Mouse (Mus musculus): ENCODE data around the gene Ttll5.
A peak's percentile ranks its signal among the peaks of the same experiment; 100 is the strongest.

The Ttll5 gene

DNA sequence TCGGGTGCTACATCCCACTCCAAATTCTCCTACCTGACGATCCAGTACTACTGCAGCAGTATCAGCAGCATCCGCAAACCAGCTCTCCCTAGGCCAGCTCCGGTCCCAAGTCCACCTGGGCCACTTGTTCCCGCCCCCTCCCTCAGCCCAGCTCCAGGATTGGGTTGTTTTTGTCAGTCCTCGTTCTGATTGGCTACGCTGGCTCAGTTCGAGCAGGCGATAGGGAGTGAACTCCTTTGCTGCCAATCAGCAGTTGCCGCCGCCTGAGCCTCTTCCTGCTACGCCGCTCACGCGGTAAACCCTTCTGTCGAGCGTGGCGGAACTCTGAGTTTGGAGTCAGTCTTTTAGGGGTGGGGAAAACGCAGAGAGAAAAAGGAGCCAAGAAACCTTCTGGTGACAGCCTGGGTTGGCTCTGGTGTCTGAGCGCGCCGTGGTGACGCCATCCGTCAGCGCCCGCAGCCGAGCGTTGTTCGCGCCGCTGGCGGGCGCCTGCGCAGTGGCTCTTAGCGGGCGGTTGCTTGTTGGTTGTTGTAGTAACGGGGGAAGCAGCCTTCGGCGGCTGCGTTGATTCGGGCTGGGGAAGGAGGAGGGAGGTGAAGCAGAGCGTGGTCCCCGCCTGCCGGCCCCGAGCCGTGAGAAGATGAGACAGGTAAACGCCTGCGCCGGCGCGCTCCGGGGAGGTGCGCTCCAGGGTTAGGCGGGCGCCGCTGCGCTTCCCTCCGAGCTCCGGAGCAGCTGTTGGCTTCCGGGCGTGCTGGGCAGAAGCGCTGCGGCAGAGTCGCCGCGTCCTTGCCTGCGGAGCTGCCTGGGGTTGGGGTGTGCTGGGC lies at the start of gene Ttll5, which contains the start of gene Erg28:
Gene Ttll5 (plus strand): TSS at position 222 of the 827 bp plus-strand sequence.
Gene Erg28 (minus strand): TSS at position 113 of the 827 bp plus-strand sequence.
- DNase-seq (ENCODE audit: low read depth, low spot score): peak; percentile 90

DNA sequence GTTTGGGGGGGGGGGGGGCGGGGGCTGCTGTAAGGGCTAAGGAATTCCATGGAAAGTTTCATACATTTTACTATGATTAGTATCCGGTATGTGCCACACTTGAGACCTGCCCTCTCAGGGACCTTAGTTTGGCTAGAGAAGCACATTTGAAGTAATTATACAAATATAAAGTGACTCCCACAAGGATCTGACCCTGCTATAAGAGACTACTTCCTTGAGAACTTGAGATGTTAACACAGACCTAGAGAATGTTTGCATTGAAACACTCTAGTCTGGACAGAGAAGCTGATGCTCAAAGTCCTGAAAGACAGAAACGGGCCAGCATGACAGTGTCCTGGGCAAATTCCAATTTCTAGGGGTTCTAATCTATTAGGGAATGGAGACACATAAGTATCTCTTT lies 45.5 kb upstream of the Ttll5 start:
- DNase-seq (ENCODE audit: low read depth, low spot score): no peak

DNA sequence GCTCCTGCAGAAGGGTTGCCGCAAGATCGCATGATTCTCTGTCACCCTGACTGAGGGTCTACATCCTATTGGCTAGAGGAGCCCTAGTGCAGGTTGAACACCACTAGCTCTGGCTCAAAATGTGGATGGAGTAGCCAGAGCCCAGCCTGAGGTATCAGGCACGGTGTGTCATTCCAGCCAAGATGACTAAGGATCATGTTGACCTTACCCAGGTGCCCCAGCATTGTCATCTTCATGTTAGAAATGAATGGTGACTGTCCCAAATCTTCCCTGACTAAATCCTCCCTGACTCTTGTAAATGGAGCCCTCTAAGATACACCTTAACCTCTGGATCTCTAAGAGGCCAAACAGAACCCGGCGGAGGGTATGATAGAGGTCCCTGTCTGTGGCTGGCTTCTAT lies 44.8 kb upstream of the Ttll5 start:
- DNase-seq (ENCODE audit: low read depth, low spot score): no peak

DNA sequence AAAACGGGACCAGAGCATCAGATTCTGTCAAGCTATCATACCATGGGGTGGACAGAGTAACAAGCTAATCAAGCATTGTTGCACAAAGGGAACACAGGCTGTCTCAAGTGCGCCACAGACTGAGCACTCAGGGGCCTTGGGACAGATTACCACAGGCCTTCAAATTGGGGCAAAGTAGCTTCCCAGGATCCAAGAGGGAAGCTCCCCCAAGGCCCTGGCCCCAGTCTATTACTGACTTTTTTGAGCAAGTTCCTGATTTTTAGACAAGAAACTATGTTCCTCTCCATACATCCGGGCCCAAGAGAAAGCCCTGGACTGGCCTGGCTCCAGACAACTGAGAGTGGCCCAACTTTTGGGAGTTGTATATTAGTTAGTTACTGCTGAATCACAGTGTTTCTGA lies 42.9 kb upstream of the Ttll5 start:
- no peak for DNase-seq (ENCODE audit: low read depth, low spot score)

DNA sequence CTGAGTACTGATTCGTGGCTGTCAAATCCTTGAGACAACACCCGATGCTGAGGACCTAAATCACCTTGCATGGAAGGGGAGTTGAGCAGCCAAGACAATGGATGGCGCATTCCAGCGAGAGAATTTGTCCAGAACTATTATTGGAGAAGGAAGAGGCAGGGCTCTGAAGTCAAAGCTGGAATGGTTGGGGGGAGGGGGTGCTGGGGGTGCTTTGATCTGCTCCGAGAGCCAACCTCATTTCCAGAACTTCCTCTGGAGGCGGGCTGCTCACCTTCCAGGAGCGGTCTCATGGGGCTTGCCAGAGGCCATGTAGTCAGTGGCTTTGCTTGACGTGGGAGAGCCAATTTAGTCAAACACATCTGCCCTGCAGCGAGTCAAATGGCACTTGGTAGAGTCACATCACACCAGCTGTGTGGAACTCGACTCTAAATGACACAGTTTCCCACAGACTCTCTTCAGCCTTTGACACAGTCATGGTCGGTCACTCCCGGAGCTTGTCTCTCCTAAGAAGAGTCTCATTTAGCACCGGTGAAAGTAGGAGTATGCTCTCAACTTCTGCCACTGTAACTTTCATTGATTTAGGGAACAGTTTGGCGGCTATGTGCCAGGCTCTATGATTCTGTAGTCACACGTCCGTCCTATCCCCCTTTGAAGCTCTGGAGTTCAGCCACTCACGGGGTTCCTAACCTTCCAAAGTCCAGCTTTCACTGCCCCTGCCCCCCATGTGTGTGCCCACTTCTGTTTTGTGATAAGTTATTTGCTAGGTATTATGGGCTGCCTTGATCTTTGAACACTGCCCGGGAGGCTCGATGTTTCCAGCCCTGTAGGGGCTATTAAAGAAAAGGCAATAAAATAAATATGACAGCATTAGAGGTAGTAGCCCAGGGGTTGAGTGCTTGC lies 39.3 kb upstream of the Ttll5 start:
- peak; percentile 18 for DNase-seq (ENCODE audit: low read depth, low spot score)

DNA sequence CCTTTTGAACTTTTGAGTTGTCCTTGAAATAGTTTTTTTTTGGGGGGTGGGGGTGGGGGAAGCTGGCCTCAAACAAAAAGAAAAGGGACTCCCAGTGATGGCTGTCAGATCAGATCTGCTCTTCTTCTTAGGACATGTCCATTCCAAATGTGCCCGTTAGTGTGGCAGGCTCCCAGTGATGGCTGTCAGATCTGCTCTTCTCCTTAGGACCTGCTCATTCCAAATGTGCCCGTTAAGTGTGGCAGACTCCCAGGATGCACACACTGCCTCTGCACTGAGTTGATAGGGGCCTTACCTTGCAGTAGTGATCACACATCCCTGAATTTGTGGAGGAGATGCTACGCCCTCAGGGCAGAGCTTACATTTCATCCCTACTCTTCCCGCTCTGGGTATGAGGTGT lies 32.3 kb upstream of the Ttll5 start:
- DNase-seq (ENCODE audit: low read depth, low spot score): no peak

DNA sequence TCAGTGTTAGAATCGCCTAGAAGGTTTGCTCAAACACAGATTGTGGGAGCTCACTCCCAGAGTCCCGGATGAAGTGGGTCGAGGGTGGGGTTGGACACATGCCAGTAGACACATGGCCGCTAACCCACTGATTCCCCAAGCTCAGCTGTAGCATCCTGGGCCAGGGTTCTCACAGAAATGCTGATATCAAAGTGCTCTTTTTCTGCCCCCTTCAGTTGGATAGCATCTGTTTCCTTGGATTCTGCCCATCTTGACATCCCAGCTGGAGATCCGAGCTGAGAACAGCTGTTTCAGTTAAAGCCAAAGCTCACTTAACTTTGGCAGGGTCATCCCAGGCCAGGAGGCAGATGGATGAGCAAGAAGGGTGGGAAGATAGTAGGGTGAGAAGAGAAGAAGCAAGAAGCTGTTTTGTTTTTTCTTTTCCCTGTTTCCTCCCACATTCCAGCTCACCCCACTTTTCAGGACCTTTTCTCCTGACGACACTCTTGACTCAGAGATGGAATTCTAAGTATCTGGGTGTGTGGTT lies 31.6 kb upstream of the Ttll5 start:
- no peak for DNase-seq (ENCODE audit: low read depth, low spot score)

DNA sequence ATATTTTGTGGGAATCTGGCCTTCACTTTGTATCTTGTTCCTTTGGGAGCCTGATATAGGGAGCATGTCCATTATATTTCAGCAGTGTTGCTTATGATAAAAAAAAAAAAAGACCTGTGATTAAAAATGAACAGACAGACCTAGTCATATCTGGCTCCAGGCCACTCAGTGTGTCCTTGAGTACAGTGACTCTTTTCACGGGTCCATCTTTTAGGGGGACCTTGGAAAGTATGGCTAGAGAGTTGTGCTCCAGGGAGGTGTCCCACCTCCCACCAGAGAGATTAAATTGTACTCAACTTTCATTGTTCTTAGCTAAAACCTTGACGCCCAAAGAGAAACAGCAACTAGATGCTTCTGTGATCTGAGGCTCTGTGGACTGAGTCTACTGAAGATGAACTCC lies 30.4 kb upstream of the Ttll5 start:
- DNase-seq (ENCODE audit: low read depth, low spot score): no peak

DNA sequence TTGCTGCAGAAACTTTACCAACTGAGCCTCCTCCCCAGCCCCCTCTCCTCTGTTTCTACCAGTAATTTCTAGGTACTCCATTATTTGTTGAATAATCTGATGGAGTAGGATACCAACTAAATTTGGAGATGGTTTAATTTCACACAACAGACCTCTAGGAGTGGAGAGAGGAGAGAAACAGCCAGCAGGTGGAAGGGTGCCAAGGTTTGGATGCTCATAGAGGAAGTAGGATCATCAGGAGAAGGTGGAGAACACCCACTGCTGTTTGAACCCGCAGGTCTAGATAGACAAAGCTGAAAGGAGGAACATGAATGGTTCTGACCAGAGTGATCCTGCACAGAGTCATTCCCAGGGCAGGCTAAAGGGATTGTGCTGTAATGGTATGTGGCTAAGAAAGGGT lies 28.9 kb upstream of the Ttll5 start:
- DNase-seq (ENCODE audit: low read depth, low spot score): no peak

DNA sequence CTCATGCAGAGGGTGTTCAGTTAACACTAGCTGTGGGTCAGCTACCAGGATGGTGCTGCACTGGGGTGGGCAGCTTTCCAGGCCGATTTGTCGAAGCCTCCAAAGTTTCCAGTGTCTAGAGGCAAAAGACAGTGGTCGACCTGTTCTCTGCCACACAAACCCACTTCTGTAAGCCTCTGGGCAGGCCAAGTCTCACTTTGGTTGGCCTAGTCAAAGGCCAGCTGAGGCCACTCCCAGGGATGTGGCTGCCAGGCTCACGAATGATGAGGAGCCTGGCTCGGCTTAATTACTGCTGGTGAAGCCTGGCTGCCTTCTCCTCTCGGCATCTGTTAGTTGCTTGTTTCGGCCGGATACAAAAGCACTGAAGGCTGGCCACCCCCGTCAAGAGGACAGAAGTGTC lies 24.4 kb upstream of the Ttll5 start:
- no peak for DNase-seq (ENCODE audit: low read depth, low spot score)

DNA sequence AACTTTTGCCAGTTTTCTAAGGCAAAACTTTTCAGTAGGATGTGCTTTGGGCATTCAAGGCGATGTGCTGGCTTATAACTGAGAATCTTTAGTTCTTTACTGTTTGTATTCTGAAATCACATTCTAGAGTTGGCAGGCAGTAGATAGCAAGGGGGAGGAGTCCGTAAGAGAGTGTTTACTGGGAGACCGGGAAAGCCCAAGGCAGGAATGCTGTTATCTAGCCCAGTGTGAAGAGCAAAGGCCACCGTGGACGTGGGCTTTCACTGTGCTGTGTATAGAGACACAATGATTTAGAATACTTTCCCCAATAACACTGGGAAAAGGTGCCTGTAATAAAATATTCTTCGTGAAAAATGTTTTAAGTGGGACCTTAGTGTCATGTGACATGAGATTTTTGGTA lies 14.7 kb upstream of the Ttll5 start:
- DNase-seq (ENCODE audit: low read depth, low spot score): no peak

DNA sequence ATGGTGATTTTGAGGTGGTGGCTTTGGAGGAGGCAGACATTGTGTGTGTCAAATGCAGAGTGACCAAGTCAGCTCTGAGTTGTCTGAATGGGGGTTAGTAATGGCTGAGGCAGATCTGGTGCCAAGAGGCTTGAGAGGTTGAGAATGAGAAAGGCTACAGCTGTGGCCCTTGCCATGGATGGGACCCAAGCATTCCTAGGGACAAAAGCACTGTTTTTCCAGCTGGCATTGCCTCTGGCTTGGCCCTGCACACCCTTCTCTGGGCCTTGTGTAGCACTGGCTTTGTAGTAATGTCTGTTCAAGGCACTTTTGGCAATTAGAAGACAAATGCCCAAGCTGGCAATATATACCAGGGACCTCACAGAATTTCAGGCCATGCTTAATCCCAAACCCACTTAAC lies 13.5 kb upstream of the Ttll5 start:
- no peak for DNase-seq (ENCODE audit: low read depth, low spot score)

DNA sequence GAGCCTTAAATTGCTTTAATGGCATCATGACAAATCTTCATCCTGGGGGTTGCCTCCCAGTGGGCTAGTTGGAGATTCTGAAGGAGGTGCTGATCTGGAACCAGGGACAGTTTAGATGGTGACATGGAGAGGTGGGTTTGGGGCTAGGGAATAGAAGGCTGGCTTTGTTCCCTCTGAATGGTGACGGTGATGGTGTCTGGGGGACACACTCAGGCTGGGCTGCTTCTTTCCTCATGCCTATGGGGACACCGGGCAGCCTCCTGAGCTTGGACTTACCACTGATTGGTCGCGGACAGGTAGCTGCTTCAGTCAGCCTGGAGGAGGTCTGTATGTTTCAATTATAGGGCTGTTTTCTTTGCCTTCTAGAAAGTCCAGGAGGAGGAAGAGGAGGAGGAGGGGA lies 12.8 kb upstream of the Ttll5 start:
- DNase-seq (ENCODE audit: low read depth, low spot score): no peak

DNA sequence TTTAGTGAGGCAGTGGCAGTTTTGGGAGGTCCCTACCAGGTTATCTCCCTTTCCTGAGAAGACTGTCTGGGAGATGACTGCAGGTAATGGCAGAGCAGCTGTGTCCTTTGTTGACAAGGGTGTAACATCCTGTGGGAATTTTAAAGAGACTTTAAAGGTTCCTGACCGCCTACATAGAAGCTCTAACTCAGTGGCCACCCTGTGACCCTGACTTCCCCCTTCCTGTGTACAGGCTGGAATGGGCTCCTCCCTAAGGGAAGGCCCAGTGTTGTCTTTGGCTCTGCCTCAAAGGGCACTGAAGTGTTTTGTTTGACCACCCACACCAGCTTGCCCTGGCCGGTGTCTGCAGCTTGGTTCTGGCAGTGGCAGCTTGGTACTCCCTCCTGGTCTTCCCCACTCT lies 10.9 kb upstream of the Ttll5 start:
- DNase-seq (ENCODE audit: low read depth, low spot score): no peak

DNA sequence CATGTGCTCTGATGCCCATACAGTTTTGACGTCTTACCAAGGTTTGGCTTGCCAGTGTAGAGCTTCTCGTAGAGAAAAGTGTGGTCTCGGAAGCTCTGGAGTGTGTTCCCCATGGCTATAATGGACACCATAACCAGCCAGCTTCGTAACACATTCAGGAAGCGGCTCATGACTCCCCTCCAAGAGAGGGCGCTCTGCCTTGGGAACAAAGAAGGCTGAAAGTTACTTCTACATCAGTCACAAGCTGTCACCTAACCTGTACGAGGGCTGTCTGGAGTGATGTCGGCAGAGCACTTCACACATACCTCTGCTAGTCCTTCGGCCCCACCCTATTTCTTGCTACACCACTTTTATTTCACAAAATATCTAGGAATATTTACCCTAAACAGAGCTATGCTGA lies 2.4 kb upstream of the Ttll5 start:
- no peak for DNase-seq (ENCODE audit: low read depth, low spot score)

DNA sequence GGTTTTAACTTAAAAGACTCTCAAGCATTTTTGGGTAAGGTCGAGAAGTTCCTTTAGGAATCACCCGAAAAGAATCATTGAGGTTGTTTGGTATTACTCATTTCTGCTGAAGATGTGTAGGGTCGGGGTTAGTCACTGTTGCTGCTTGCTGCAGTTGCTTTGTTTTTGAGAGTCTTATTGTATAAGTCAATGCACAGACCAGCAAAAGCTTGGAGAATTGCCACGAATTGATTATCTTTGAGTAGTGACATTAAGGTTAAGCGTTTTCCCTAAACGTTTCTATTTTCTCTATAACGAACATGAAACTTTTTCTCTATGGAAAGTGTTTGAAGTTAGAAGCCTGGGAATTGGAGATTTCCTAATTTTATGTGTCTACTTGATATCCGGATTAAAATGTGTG lies 902 bp downstream of the Ttll5 start:
- DNase-seq (ENCODE audit: low read depth, low spot score): no peak

DNA sequence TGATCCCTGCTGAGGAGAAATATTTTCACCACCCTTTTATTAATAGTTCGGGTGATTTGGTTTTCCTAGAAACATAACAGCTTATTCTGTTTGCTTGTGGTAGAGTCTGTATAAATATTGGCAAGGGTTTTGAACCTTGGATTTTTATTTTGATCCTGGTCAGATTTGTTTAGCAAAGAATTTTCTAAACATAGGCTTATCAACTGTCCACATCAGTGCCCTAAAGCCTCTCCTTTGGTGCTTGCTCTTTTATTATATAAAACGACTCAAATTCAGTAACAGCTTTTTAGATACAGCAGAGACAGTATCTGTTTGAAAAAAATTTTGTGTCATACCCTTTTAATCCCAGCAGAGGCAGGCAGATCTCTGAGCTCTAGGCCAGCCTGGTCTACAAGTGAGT lies 1.4 kb downstream of the Ttll5 start:
- no peak for DNase-seq (ENCODE audit: low read depth, low spot score)

DNA sequence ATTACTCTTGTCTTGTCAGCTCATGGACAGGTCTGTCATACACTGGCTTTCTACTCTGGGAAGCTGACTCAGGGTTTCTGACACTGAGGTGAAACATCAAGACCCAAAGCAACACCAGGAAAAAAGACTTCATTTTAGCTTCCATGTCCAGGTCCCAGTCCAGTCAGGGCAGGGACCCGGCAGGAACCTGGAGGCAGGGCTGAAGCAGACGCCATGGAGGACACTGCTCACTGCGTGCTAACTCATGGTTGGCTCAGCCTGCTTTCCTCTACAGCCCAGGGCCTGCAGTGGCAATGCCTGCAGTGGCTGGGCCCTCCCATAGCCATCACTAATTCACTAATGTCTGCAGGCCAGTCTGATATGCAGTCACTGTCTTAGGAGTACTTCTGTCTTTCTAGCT lies 4.4 kb downstream of the Ttll5 start:
- DNase-seq (ENCODE audit: low read depth, low spot score): no peak

DNA sequence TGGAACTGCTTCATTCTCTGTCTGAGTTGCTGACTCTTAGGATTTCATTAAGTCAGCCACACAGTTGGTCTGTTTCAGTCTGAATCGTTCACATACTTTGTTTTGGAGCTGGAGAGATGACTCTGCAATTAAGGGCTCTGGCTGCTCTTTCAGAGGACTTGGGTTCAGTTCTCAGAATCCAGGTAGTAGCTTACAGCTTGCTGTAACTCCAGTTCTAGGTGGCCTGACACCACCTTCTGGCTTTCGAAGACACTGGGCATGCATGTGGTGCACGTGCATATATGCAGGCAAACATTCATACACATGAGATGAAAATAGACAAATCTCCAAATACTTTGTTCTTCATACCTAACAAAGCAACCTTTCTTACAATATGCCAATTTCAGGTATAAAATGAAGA lies 5.4 kb downstream of the Ttll5 start:
- DNase-seq (ENCODE audit: low read depth, low spot score): no peak

DNA sequence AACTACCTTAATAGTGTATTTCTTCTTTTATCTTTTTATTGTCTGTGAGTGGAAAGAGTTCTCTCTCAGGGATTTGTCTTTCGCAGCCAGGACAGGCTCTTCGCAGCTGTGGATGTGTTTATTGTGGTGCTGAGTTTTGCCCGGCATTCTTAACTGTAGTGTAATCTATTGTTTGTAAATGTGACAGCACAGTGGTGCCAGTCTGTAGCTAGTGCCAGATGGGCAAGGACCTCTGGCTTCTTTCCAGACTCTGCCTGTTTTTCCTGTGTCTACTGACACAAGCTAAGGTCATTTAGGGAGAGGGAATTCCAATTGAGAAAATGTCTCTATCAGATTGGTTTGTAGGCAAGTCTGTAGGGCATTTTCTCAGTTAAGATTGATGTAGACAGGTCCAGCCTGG lies 6.2 kb downstream of the Ttll5 start:
- no peak for DNase-seq (ENCODE audit: low read depth, low spot score)

DNA sequence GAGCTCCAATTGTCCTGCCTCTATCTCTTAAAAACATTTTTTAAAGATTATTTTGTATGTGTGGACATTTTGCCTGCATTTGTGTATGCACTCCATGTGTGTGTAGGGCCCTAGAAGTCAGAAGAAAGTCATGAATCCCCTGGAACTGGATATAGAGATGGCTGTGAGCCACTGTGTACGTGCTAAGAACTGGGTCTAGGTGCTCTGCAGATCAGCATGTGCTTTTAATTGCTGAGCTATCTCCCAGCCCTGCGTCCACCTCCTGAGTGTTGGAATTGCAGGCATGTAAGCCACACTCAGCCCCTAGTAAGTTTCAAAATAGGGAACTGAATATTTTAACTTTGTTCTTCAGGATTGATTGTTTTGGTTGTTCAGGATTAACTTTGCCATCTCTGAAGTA lies 10.1 kb downstream of the Ttll5 start:
- no peak for DNase-seq (ENCODE audit: low read depth, low spot score)

DNA sequence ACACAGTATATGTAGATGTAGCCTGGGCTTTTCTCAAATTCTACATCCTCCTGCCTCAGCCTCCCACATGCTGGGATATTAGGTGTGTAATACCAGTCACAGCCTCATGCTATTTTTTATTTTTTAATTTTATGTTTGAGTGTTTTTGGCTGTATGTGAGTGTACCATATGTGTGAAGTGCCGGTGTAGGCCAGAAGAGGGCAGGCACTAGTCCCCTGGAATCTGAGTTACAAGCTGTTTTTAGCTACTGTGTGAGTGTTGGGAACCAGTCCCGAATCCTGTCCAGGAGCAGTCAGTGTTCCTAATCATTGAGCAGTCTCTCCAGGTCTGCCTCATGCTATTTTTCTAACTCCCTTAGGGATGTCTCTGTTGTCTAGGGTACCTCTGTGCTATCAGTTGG lies 13.3 kb downstream of the Ttll5 start:
- DNase-seq (ENCODE audit: low read depth, low spot score): no peak

Data from WW6 (cell line).